Mouse (Mus musculus) adrenal gland, postnatal 4 days (tissue): ENCODE data around the gene Carnmt1. TPM values are rescaled to one million over a fixed set of nuclear protein-coding genes. Genes with fewer than 3 reads are reported as not detected.

ENCODE experiments used
- DNase-seq, 2 experiments: peaks; one replicate each; pipeline ENCODE4 v3.0.0; 2021 to 2022; ENCODE audit warnings: low spot score in 2 of 2, mixed read lengths in 2 of 2
- total RNA-seq, 2 experiments: library from RNA; stranded (reverse); gene quantifications; 2 replicates each; pipeline ENCODE4 v1.2.3; 2021

Gene Carnmt1
- total RNA-seq, 2 experiments from 2014 or later, result 17.3 to 19.1 TPM

DNA sequence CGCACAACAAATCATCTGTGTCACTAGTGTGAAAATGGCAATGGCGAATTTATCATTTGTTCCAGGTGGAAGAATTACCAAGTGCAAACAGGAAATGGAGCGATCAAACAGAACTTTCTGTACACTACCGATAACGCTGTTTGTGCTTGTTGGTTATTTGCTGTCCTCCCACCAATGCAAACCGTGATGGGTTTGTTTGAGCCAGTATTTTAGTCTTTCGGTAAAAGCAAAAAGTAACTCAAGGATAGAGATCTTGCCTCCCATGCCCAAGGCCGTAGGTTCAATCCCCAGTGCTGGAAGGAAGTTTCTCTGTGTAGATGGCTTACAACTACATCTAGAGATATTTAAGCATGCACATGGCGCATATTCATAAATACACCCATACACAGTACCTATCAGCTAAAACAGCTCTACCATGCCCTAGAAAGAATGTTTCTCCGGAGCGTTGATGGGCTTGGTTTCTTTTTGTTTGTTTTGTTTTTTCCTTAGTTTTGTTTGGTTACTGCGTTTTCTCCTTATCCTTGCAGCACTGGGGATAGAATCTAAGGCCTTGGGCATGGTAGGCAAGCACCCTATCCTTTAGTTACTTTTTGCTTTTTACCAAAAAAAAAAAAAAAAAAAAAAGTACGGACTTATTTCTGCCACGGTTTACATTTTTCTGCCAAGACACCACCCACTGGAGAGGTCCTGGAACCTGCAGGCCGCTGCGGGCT, 41.7 kb downstream of the Carnmt1 start:
- DNase-seq, result no peak

DNA sequence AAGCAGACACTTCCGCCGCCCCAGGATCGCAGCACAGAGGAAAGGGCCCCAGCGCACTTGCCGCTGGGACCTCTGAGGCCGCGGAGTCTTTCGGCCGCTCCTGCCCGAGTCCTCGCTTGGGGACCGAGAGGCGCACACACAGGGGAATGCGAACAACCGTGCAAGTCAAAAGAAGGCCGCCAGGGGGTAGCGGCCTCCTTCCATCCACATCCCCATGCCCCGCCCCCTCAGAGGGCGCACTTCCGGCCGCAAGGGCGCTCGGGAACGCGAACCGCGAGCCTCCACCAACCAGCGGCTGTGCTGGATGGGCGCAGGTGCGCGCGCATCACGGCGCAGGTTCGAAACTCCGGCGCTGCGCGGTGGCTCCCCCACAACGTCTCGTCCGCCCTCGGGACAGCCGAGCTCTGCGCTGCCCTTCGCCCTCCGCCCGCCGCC, 42.3 kb downstream of the Carnmt1 start, which contains the start of gene D030056L22Rik:
Gene D030056L22Rik (plus strand): TSS at position 328 of the 435 bp plus-strand sequence.
- DNase-seq, result peak; percentile 93 to 96

DNA sequence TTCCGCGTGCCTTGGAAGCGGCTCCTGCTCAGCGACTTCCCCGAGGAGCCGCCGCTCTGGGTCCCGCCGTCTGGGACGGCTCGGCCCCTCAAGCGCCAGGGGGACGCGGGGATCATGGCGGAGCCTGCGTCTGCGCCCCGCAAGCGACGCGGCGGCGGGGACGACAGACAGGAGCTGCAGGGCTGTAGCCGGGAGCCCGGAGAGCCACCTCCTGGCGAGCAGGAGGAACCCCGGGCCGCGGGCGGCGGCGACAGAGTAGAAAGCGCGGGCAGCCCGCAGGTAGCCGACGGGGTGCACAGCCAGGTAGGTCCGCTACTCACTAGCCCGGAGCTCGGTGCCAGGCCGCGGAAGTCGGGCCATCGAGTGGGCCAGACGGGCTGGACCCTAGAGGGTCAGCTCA, 42.8 kb downstream of the Carnmt1 start:
- DNase-seq, result peak; percentile 27

DNA sequence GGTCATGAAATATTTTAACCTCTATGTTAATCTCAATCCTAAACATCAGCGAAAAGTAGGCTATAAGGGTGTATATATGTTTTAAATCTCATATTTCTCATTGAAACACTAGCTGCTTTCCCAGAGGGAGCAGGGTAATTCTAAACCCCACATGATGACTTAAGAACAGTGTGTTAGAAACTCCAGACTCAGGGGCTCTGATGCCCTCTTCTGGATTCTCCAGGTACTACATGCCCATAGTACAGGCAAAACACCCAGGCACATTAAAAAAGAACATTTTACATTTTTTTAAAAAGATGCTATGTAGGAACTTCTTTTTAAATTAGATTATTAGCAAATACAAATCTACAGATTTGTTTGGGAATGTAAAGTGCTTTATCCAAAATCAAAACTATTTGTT, 45.8 kb downstream of the Carnmt1 start:
- peak in 1 of 2 experiments; percentile 28 for DNase-seq

DNA sequence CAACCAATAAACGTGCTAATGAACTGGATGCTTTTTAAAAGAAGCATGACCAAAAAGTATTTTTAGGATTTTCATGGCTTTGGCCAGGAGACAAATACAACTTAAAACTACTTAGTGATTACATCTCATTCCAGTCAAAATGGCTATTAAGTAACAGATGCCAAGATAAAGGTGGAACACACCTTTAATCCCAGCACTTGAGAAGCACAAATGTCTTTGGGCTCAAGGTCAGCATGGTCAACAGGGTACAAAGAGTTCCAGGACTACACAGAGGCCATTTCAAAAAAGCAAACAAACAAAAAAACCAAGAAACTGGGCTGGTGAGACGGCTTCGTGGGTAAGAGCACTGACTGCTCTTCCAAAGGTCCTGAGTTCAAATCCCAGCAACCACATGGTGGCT, 49.8 kb downstream of the Carnmt1 start:
- no peak for DNase-seq

DNA sequence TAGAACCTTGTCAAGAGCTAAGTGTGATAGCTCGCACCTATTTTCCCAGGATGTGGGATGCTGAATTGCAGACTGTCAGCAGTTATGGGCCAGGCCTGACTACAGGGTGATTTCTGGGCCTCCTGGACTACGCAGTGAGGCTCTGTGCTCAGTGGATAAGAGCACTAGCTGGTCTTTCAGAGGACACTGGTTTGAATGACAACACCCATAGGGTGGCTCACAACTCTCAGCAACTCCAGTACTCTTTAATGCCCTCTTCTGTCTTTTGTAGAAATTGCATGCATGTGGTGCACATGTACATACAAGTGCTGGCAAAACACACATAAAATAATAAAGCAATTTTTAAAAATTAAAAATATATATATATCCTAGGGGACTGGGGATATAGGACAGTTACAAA, 54.6 kb downstream of the Carnmt1 start:
- DNase-seq, result no peak

DNA sequence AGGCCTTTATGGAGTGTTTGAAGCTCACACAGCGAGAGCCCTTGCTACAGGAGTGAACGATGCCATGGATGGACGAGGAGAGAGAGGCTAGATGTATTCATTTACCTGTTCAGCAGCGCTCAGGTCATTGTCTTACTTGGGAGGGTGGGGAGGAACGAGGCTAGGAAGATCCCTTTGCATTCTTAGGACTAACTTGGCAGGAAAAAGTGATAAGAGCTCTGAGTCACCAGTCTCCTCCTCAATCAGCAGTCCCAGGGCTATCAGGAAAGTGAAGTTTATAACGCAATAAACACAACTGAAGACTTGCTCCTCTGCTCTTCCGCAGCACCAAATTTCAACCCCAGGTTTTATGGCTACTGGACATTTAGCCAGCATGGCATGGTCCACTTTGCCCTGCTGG, 59.7 kb downstream of the Carnmt1 start:
- DNase-seq, result no peak

DNA sequence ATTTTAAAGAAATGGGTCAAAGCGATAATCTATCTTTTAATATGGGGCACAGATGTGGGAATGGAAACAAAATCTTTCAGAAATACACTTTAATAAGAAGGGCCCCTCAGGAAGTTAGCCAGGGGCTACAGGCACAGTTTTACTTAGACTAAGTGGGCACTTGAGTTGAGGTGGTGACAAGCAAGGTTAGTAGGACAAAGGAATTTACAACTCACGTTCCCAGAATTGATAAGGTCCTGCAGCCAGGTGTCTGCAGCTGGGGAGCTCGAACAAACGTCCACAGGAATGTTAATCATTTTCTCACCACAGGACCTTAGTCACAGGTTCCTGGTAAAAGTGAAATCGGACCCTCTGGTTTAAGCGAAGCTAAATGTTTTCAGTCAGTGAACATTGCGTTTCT, 60.5 kb downstream of the Carnmt1 start:
- DNase-seq, result no peak

DNA sequence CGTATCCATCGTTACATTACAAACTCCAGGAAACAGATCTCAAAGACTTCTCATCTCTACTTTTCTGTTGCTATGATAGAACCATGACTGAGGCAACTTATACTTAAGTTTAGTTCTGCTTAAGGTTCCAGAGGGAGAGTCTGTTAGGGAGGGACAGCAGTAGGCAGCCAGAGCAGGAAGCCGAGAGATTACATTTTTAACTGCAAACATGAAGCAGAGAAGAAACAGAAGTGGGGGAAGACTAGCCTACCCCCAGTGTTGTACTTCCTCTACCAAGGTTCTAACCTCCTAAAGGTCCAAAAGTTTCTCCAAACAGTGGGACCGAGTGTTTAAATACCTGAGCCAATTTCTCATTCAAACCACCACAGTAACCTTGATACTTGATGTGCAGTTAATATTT, 65.3 kb downstream of the Carnmt1 start:
- no peak for DNase-seq

DNA sequence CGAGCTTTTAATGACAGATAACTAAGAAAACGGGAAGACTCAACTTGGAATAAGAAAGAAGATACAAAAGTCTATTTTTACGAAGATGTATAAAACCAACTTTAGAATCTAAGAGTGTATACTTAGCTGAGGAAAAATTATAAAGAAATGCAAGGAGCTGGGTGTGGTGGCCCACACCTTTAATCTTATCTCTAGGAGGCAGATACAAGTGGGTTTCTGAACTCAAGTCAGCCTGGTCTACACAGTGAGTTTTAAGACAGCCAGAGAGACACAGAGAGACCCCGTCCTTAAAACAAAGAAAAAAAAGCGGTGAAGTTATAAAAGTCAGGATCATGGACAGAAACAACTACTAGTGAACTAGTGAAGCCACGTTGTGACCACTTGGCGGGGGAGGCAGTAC, 68.6 kb downstream of the Carnmt1 start:
- no peak for DNase-seq

DNA sequence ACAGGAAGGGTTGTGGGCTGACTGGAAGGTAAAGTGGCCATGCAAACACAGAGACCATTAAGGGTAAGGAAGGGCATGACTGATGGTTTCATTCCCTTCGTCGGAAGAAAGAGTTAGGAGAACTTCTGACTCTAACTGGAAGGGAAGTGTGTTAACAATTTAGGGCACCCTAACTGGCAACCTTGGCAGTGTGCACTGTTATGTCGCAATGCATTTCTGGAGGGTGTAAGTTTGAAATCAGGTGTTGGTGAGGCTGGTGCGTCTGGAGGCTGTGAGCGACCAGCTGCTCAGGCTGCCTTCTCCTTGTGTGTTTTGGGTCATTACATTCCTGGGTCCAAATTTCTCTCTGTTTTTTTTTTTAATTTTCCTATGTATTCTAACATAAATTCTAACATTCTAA, 73.4 kb downstream of the Carnmt1 start:
- no peak for DNase-seq

DNA sequence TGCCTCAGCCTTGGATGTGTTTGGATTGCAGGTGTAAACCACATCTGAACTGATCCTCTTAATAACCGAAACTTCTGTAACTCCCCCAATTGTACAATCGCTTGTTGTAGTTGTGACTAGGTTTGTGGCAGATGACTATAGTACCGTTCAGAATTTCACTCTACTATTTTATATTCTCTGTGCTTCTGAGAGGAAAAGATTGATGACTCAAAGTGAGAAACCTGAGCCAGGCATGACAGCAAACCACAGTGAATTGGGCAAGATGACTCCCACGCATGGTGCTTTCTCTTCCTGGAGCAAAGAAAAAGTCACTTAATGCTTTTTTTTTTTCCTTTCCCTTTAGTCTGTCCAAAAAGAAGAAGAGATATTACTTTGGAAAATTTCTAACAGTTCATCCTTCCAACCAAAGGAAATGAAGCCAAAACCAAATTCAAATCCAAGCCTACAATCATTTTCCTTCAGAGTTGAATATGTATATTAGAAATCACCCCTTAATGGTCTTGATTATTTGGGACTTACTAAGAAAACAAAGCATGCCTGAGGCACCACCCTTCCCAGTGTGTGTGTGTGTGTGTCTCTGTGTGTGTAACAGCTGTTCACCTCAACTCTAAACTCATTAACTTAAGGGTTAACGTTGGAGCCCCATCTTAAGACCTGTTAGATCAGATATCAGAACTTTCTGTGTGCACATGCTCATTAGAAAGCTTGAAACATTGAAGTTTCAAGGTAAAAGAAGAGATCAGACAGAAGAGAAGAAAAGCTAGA, 76.2 kb downstream of the Carnmt1 start:
- no peak for DNase-seq

DNA sequence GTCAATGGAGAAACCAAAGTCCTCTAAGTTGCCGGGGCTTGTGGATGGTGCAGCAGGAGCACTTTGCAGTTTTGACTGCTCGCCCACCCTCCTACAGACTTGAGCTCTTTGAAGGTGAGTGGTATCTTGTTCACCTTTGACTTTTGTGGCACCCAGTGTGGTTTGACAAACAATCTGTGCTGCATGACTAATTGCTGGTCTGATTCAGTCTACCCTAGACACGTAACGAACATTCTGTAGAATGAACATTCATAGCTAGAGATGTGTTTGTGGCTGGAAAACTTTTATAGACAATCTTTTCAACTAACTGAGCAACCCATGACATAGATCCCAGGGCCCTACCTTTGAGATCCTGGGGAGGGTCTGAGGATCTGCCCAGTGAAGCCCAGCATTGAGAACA, 76.8 kb downstream of the Carnmt1 start:
- no peak for DNase-seq

DNA sequence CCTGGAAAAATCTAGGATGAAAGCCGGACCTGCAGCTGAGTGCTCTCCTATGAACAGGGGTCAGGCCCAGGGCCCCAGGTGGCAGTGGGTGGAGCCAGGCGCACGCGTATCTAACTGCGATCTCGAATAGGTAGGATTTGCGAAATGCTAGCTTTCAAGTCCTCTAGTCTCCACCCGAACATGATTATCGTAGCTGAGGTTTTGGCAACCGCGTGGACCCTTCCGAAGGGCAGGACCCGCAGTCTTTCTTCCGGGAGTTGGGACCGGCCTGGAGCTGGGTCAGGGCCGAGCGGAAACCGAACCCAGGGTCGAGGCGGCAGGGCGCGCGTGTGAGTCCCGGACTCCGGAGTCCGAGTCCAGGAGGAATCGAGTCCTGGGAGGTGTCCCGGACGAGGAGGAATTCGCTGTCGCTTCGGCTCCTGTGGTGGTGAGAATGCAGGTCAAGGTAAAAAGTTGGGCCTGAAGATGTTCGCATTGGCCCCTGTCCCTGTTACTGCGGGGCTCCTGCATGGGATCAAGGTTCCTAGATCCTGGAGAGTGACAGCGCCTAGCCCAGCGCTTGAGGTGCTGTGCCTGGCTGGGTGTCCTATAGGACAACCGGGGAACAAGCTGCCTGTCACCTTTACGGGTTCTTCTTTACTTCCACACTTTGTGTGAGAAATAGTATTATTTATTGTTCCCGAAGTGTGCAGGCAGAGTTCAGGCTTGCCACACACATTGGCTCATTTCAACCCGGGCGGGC, 79.2 kb downstream of the Carnmt1 start, which contains the start of gene Trpm6:
Gene Trpm6 (plus strand): TSS at position 386 of the 742 bp plus-strand sequence.
- DNase-seq, result no peak

Other genes with a start within 250 kb of the Carnmt1 start
- 10 to 100 TPM; 76.7 to 76.9 TPM for gene Ostf1, start 38.9 kb upstream of the Carnmt1 start, total RNA-seq
- 10 to 100 TPM; 14.5 to 17.7 TPM for gene Nmrk1, start 38.8 kb upstream of the Carnmt1 start, total RNA-seq
- gene D030056L22Rik, start 42.4 kb downstream of the Carnmt1 start, total RNA-seq, result 10 to 100 TPM; 13.1 to 14.2 TPM
- gene Trpm6, start 79.2 kb downstream of the Carnmt1 start, total RNA-seq, result 1 to 10 TPM in 1 of 2 experiments, under 1 TPM in 1; 0.14 to 1.0 TPM